Mouse (Mus musculus): ENCODE data around the gene Rfx6. TPM values are rescaled to one million over a fixed set of nuclear protein-coding genes. Genes with fewer than 3 reads are reported as not detected.
A peak's percentile ranks its signal among the peaks of the same experiment; 100 is the strongest.

The Rfx6 gene
- not detected in 2 replicates for polyA plus RNA-seq (2015; fragmentation: Nextera tagmentation; extraction: Ambion mirVana)

DNA sequence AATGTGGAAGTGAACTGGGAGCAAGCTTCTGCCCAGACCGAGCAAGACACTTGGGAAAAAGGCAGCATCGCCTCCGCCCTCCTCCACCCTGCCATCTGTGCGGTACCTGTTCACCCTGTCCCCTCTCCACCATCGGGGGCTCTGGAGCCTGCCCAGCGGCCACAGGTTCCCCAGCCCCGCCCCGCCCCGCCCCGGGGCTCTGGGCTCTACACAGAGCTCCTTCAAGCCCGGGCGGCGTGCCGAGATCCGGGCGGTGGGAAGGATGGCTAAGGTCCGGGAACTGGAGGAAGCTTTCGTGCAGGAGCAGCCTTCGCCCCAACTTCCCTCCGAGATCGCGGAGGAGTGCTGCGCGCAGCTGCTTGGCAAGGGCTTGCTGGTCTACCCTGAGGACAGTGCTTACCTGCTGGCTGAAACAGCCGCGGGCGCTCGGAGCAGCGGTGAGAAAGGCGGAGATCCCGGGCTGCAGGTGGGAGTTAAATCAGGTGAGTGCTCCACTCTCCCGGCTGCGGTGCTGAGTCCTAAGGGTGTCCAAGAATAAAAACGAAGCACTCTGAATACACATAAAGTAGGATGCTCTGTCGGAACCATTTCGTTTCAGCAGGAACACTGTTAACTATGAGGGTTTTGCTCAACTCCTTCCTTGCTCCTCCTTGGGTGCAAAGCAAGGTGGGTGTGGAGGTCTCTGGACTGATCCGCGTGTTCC lies at the start of gene Rfx6:
TSS of gene Rfx6 (plus strand) at position 209 of the 703 bp plus-strand sequence.
- Histone ChIP-seq H3K4me3 (ENCODE audit: low read depth, low read length) (peak within 1 kb of the TSS; percentile 44), H3K4me1 (ENCODE audit: insufficient read depth) (peaks cover 6% of the 10 kb centered on the region), H3K9ac (replicated peaks) (no peak within 1 kb of the TSS; the same call in 1 of the 2 replicates), H3K36me3 (replicated peaks; ENCODE audit: insufficient read depth, low read length) (no peaks in the 10 kb centered on the region), H3K4me2 (ENCODE audit: low read depth, low read length) (peak within 1 kb of the TSS; percentile 73), H3K27me3 (ENCODE audit: insufficient read depth, low read length) (peaks cover 16% of the 10 kb centered on the region), H3K27ac (ENCODE audit: low read depth) (no peak within 1 kb of the TSS), H3K9me3 (ENCODE audit: low read length) (no peaks in the 10 kb centered on the region)
- TF ChIP-seq CTCF (IDR thresholded peaks at IDR 0.05; ENCODE audit: low read depth): no peak
- TF ChIP-seq EP300 (IDR thresholded peaks at IDR 0.05; ENCODE audit: low read depth): no peak
- peak; percentile 19 for DNase-seq
- 0 out of 2 replicates have a peak, but pooled peaks have one; percentile 33 for ATAC-seq
- 3% methylated on average over 34 of the region's 38 CpGs for WGBS (ENCODE audit: insufficient replicate concordance)

DNA sequence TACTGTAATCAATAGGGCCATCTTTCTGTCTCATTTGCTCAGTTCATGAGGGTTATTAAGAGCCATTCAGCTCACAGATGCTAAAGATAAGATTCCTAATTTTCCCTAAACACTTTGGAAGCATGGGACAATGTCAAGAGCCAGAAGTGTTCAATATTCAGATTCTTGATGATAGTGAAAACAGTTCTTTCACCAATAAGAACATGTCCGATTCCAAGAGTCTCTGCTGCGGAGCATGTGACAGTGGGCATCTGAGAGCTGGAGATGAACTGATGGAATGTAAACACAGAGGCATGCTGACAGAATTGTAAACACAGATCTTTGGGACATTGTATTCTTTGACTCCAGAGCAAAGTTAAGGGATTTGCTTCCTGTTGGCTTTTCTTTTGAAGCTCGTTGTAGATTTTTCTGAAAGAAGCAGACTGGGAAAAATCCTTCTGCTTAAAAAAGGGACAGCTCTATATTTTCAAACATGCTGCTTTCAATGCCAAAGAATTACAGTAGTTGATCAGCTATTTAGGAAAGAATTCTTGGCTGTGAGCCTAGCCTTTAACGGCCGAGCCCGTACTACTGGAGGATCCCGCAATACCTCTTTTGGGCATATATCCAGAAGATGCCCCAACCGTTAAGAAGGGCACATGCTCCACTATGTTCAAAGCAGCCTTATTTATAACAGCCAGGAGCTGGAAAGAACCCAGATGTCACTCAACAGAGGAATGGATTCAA lies 46.0 kb upstream of the Rfx6 start, which contains the start of gene Gprc6a:
TSS of gene Gprc6a (minus strand) at position 51 of the 726 bp plus-strand sequence.
- DNase-seq (no peak), ATAC-seq (peak; percentile 71)
- WGBS (ENCODE audit: insufficient replicate concordance): 56% methylated on average over 8 of the region's 8 CpGs
- Histone ChIP-seq H3K36me3 (replicated peaks; ENCODE audit: insufficient read depth, low read length) (no peaks in the 10 kb centered on the region), H3K9ac (replicated peaks) (no peak within 1 kb of the TSS), H3K9me3 (ENCODE audit: low read length) (no peaks in the 10 kb centered on the region), H3K27me3 (ENCODE audit: insufficient read depth, low read length) (no peaks in the 10 kb centered on the region), H3K27ac (ENCODE audit: low read depth) (no peak within 1 kb of the TSS), H3K4me1 (ENCODE audit: insufficient read depth) (no peaks in the 10 kb centered on the region), H3K4me2 (ENCODE audit: low read depth, low read length) (peak within 1 kb of the TSS; percentile 30; the same call in 1 of the 2 replicates), H3K4me3 (ENCODE audit: low read depth, low read length) (no peak within 1 kb of the TSS)
- no peak for TF ChIP-seq EP300 (IDR thresholded peaks at IDR 0.05; ENCODE audit: low read depth)
- no peak for TF ChIP-seq CTCF (IDR thresholded peaks at IDR 0.05; ENCODE audit: low read depth)

DNA sequence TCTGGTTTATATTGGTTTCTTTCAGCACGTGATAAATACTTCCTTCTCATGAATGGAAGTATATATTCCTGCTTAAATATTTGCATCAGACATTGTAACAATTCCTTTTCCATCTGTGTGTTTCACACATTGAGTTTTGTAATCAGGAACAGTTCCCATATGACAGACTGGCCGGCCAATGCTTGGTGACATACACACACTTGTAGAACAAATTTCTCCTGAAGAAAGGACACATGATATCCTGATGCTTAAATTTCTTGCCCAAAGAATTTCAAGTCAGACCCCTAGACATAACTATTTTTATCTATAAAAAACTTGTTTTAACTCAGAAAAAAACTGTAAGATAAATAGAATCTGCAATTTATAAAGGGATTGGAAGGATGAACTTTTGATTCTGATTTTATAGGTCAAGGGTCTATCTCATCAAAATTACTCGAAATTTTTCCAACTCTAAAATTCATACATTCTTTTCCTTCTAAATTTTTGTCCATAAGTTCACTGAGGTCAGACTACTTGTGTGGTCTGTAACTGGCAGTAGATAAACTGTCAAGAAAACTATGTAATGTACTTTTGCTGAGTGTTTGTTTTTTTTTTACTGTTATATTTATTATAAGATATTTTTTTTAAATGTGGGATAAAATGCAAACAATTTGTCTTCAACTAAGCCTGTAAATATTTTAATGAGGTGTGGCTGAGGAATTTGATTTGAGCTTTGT lies 27.9 kb upstream of the Rfx6 start:
- DNase-seq: no peak
- no peak for TF ChIP-seq CTCF (IDR thresholded peaks at IDR 0.05; ENCODE audit: low read depth)

DNA sequence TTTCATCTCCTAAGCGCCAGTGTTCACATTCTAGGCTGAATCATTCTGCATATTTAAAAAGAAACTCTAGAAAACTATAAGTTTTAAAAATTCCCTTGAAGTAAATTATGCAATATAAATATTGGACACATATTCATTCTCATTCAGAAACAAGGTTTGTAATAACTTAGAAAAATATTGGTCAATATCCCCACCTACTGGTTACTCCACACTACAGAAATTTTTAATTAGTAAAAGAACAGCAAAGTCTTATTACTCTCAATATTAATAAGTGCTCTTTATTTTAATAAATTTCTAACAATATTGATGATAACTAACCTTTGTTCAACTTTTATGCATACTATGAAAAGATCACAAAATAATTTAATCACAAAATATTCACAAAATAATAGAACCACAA lies 20.2 kb upstream of the Rfx6 start:
- Histone ChIP-seq H3K4me3 (ENCODE audit: low read depth, low read length) (no peak overlapping the region), H3K27me3 (ENCODE audit: insufficient read depth, low read length) (no peaks in the 10 kb centered on the region), H3K27ac (ENCODE audit: low read depth) (no peak overlapping the region), H3K4me2 (ENCODE audit: low read depth, low read length) (no peak overlapping the region), H3K36me3 (replicated peaks; ENCODE audit: insufficient read depth, low read length) (no peaks in the 10 kb centered on the region), H3K9ac (replicated peaks) (no peak overlapping the region), H3K9me3 (ENCODE audit: low read length) (no peaks in the 10 kb centered on the region), H3K4me1 (ENCODE audit: insufficient read depth) (no peaks in the 10 kb centered on the region)
- DNase-seq (no peak), ATAC-seq (no peak)
- 61% methylated on average over 1 of the region's 1 CpGs for WGBS (ENCODE audit: insufficient replicate concordance)
- TF ChIP-seq CTCF (IDR thresholded peaks at IDR 0.05; ENCODE audit: low read depth): no peak
- TF ChIP-seq EP300 (IDR thresholded peaks at IDR 0.05; ENCODE audit: low read depth): no peak

More for the DNA sequence above, 27.9 kb upstream of the Rfx6 start:
- Histone ChIP-seq H3K4me2 (ENCODE audit: low read depth, low read length) (no peak overlapping the region), H3K4me3 (ENCODE audit: low read depth, low read length) (no peak overlapping the region), H3K27me3 (ENCODE audit: insufficient read depth, low read length) (no peaks in the 10 kb centered on the region), H3K36me3 (replicated peaks; ENCODE audit: insufficient read depth, low read length) (no peaks in the 10 kb centered on the region), H3K9me3 (ENCODE audit: low read length) (no peaks in the 10 kb centered on the region), H3K27ac (ENCODE audit: low read depth) (no peak overlapping the region), H3K4me1 (ENCODE audit: insufficient read depth) (no peaks in the 10 kb centered on the region), H3K9ac (replicated peaks) (no peak overlapping the region)
- WGBS (ENCODE audit: insufficient replicate concordance): 52% methylated on average over 3 of the region's 3 CpGs
- ATAC-seq: no peak

DNA sequence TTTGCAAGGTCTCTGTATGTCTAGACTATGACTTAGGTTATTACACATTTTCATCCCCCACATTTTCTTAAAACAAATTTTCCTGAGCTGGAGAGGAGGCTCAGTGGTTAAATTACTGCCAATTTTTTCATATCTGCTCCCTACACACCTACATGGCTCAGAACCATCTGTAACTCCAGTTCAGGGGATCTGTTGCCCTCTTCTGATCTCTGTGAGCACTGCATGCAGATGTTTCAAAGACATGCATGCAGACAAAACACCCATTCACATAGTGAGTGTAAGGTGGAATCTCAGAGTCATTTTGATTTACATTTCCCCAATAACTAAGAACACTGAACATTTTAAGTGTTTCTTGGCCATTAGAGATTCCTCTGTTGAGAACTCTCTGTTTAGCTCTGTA lies 8.2 kb upstream of the Rfx6 start:
- no peaks in the 10 kb centered on the region for H3K4me1 ChIP-seq (ENCODE audit: insufficient read depth)
- H3K4me2 ChIP-seq (ENCODE audit: low read depth, low read length): no peak overlapping the region
- ATAC-seq (no peak), DNase-seq (no peak)
- no peaks in the 10 kb centered on the region for H3K36me3 ChIP-seq (replicated peaks; ENCODE audit: insufficient read depth, low read length)
- peak; percentile 42 for TF ChIP-seq CTCF (IDR thresholded peaks at IDR 0.05; ENCODE audit: low read depth)
- TF ChIP-seq EP300 (IDR thresholded peaks at IDR 0.05; ENCODE audit: low read depth): no peak
- H3K27ac ChIP-seq (ENCODE audit: low read depth): no peak overlapping the region
- H3K27me3 ChIP-seq (ENCODE audit: insufficient read depth, low read length): no peaks in the 10 kb centered on the region
- no peaks in the 10 kb centered on the region for H3K9me3 ChIP-seq (ENCODE audit: low read length)
- no peak overlapping the region for H3K4me3 ChIP-seq (ENCODE audit: low read depth, low read length)
- H3K9ac ChIP-seq (replicated peaks): no peak overlapping the region

DNA sequence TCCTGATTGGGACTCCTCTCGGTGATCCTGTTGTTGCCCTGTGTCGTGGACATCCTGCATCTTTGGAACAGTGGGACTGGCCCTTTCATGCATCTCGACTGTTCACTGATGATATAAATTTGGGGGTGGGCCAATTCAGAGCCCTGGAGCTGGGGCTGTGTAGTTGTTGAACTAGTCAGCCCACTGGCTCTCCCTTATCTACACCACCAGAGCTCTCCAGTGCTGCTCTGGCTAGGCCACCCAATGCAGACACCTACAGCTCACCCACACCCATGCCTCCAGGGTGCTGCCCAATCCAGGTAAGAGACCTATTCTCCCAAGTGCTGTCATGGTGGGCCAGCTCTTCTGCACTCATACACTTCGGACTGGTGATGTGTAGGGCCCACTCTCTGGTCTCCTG lies 6.0 kb upstream of the Rfx6 start:
- no peak overlapping the region for H3K9ac ChIP-seq (replicated peaks)
- no peak for ATAC-seq
- H3K4me3 ChIP-seq (ENCODE audit: low read depth, low read length): no peak overlapping the region
- H3K4me1 ChIP-seq (ENCODE audit: insufficient read depth): no peaks in the 10 kb centered on the region
- H3K9me3 ChIP-seq (ENCODE audit: low read length): no peaks in the 10 kb centered on the region
- H3K27ac ChIP-seq (ENCODE audit: low read depth): no peak overlapping the region
- no peaks in the 10 kb centered on the region for H3K27me3 ChIP-seq (ENCODE audit: insufficient read depth, low read length)
- H3K36me3 ChIP-seq (replicated peaks; ENCODE audit: insufficient read depth, low read length): no peaks in the 10 kb centered on the region
- WGBS (ENCODE audit: insufficient replicate concordance): 64% methylated on average over 4 of the region's 4 CpGs
- DNase-seq: no peak
- no peak overlapping the region for H3K4me2 ChIP-seq (ENCODE audit: low read depth, low read length)
- no peak for TF ChIP-seq EP300 (IDR thresholded peaks at IDR 0.05; ENCODE audit: low read depth)
- no peak for TF ChIP-seq CTCF (IDR thresholded peaks at IDR 0.05; ENCODE audit: low read depth)

Data from liver, postnatal 0 days (tissue).